Comparison of ENCODE assay signal across 8 mouse cellular contexts in the genomic region with DNA sequence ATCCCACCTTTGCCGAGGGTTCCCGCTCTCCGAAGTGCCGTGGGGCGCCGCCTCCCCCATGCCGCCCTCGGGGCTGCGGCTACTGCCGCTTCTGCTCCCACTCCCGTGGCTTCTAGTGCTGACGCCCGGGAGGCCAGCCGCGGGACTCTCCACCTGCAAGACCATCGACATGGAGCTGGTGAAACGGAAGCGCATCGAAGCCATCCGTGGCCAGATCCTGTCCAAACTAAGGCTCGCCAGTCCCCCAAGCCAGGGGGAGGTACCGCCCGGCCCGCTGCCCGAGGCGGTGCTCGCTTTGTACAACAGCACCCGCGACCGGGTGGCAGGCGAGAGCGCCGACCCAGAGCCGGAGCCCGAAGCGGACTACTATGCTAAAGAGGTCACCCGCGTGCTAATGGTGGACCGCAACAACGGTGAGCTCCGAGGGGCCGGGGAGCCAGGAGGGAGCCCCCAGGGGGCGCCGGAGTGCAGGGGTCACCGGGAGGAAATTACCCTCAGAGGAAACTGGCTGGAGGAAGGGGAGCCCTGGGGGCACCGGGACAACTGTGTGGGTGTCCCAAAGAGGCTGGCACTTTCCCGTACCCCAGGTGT. TPM values are rescaled to one million over a fixed set of nuclear protein-coding genes. Genes with fewer than 3 reads are reported as not detected.
A peak's percentile ranks its signal among the peaks of the same experiment; 100 is the strongest.
DNase-seq lines count a peak whose midpoint lies in the region; ATAC-seq lines count a peak whose summit lies in the region.

No protein-coding gene starts in this region.

- H3K27ac ChIP-seq in forebrain, embryonic 13.5 days: no peak overlapping the region
- H3K27ac ChIP-seq in hindbrain, embryonic 16.5 days (ENCODE audit: low read depth, low read length): peak overlapping the region; percentile 17; the same call in 1 of the 2 replicates
- H3K27ac ChIP-seq in liver, embryonic 16.5 days (ENCODE audit: low read length): peak overlapping the region; percentile 96
- 0 out of 2 replicates have a peak overlapping the region, but pooled peaks have one; percentile 18 for H3K27ac ChIP-seq in neural tube, embryonic 15.5 days (replicated peaks)

- H3K4me3 ChIP-seq in forebrain, embryonic 13.5 days: peak overlapping the region; percentile 45
- peak overlapping the region; percentile 49 for H3K4me3 ChIP-seq in hindbrain, embryonic 16.5 days (ENCODE audit: low read length)
- peak overlapping the region; percentile 89 for H3K4me3 ChIP-seq in liver, embryonic 16.5 days (ENCODE audit: low read depth, low read length)
- peak overlapping the region; percentile 45 for H3K4me3 ChIP-seq in neural tube, embryonic 15.5 days (replicated peaks)

- WGBS in forebrain, embryonic 13.5 days: under 1% methylated on average over 47 of the region's 47 CpGs
- WGBS in hindbrain, embryonic 16.5 days: under 1% methylated on average over 47 of the region's 47 CpGs
- WGBS in liver, embryonic 16.5 days (ENCODE audit: insufficient replicate concordance): under 1% methylated on average over 47 of the region's 47 CpGs
- under 1% methylated on average over 47 of the region's 47 CpGs for WGBS in neural tube, embryonic 15.5 days

- peaks cover 35% of the 10 kb centered on the region for H3K4me1 ChIP-seq in forebrain, embryonic 13.5 days
- H3K4me1 ChIP-seq in hindbrain, embryonic 16.5 days (ENCODE audit: control insufficient read depth, insufficient read depth, low read depth, low read length): peaks cover 28% of the 10 kb centered on the region
- H3K4me1 ChIP-seq in liver, embryonic 16.5 days (ENCODE audit: control insufficient read depth, low read depth, low read length): peaks cover 73% of the 10 kb centered on the region
- H3K4me1 ChIP-seq in neural tube, embryonic 15.5 days: peaks cover 37% of the 10 kb centered on the region

- peaks cover 14% of the 10 kb centered on the region; the same call in 1 of the 2 replicates for H3K36me3 ChIP-seq in forebrain, embryonic 13.5 days (ENCODE audit: poor library complexity, severe bottlenecking)
- H3K36me3 ChIP-seq in hindbrain, embryonic 16.5 days (ENCODE audit: control insufficient read depth, insufficient read depth, low read length): peaks cover 2% of the 10 kb centered on the region; the same call in 1 of the 2 replicates
- H3K36me3 ChIP-seq in liver, embryonic 16.5 days (ENCODE audit: control insufficient read depth, insufficient read depth): peaks cover 4% of the 10 kb centered on the region; the same call in 1 of the 2 replicates
- H3K36me3 ChIP-seq in neural tube, embryonic 15.5 days: no peaks in the 10 kb centered on the region

- H3K9ac ChIP-seq in forebrain, embryonic 13.5 days: peak overlapping the region; percentile 58
- peak overlapping the region; percentile 57 for H3K9ac ChIP-seq in hindbrain, embryonic 16.5 days (ENCODE audit: low read depth, low read length)
- peak overlapping the region; percentile 92 for H3K9ac ChIP-seq in liver, embryonic 16.5 days (ENCODE audit: low read depth, low read length)
- peak overlapping the region; percentile 44 for H3K9ac ChIP-seq in neural tube, embryonic 15.5 days (replicated peaks)

- no peak for ATAC-seq in forebrain, embryonic 13.5 days
- no peak for ATAC-seq in hindbrain, embryonic 16.5 days
- ATAC-seq in liver, embryonic 16.5 days (ENCODE audit: low read depth): no peak
- ATAC-seq in neural tube, embryonic 15.5 days (ENCODE audit: low FRiP score): no peak
- no peak for ATAC-seq in inflammation-experienced regulatory T-cells, adult 6 months

- H3K9me3 ChIP-seq in forebrain, embryonic 13.5 days (replicated peaks): no peaks in the 10 kb centered on the region
- H3K9me3 ChIP-seq in hindbrain, embryonic 16.5 days (ENCODE audit: control insufficient read depth, low read length): peaks cover 3% of the 10 kb centered on the region; the same call in 1 of the 2 replicates
- no peaks in the 10 kb centered on the region for H3K9me3 ChIP-seq in liver, embryonic 16.5 days (replicated peaks; ENCODE audit: control insufficient read depth, low read length)
- no peaks in the 10 kb centered on the region for H3K9me3 ChIP-seq in neural tube, embryonic 15.5 days (replicated peaks)

- DNase-seq in B cell, adult 2 months: peak; percentile 72 to 73
- DNase-seq in T-cell, adult 2 months (ENCODE audit: low spot score): peak; percentile 42
- DNase-seq in layer of hippocampus, adult 18-20 months (ENCODE audit: low spot score in 2 of 2): no peak

- peaks cover 77% of the 10 kb centered on the region for H3K27me3 ChIP-seq in forebrain, embryonic 13.5 days
- H3K27me3 ChIP-seq in hindbrain, embryonic 16.5 days (replicated peaks; ENCODE audit: control insufficient read depth, insufficient read depth, low read length): peaks cover 48% of the 10 kb centered on the region
- no peaks in the 10 kb centered on the region for H3K27me3 ChIP-seq in liver, embryonic 16.5 days (ENCODE audit: control insufficient read depth, insufficient read depth, low read depth, low read length)
- peaks cover 63% of the 10 kb centered on the region for H3K27me3 ChIP-seq in neural tube, embryonic 15.5 days (replicated peaks)

- peak overlapping the region; percentile 66 for H3K4me2 ChIP-seq in forebrain, embryonic 13.5 days
- H3K4me2 ChIP-seq in hindbrain, embryonic 16.5 days (ENCODE audit: low read length): peak overlapping the region; percentile 66
- H3K4me2 ChIP-seq in liver, embryonic 16.5 days (ENCODE audit: low read depth, low read length): peak overlapping the region; percentile 100
- H3K4me2 ChIP-seq in neural tube, embryonic 15.5 days: peak overlapping the region; percentile 84

RNA-seq across cellular contexts. Expression of gene Tgfb1, which starts 1.1 kb away (rescaled TPM):
- 0.34 and 0.52 TPM in 2 replicates for polyA plus RNA-seq in forebrain, embryonic 13.5 days (2015; fragmentation: Nextera tagmentation; extraction: Ambion mirVana)
- 0.63 and 1.2 TPM in 2 replicates for polyA plus RNA-seq in hindbrain, embryonic 16.5 days (2015; fragmentation: Nextera tagmentation; extraction: Ambion mirVana)
- polyA plus RNA-seq in liver, embryonic 16.5 days (2015; fragmentation: Nextera tagmentation; extraction: Ambion mirVana): 3.1 and 4.1 TPM in 2 replicates
- polyA plus RNA-seq in neural tube, embryonic 15.5 days (2015; fragmentation: Nextera tagmentation; extraction: Ambion mirVana): 0.88 and 1.8 TPM in 2 replicates
- 1 to 10 TPM; 4.6 to 6.7 (median 5.4) TPM for polyA plus RNA-seq in inflammation-experienced regulatory T-cells, adult 6 months (2017; shearing (Covaris generic))
- 1 to 10 TPM; 6.5 to 7.7 TPM for total RNA-seq in layer of hippocampus, adult 18-20 months (2021)

RNA-seq across cellular contexts. Expression of gene B9d2, which starts 7.3 kb away (rescaled TPM):
- 40.2 and 48.4 TPM in 2 replicates for polyA plus RNA-seq in forebrain, embryonic 13.5 days (2015; fragmentation: Nextera tagmentation; extraction: Ambion mirVana)
- 48.4 and 49.8 TPM in 2 replicates for polyA plus RNA-seq in hindbrain, embryonic 16.5 days (2015; fragmentation: Nextera tagmentation; extraction: Ambion mirVana)
- polyA plus RNA-seq in liver, embryonic 16.5 days (2015; fragmentation: Nextera tagmentation; extraction: Ambion mirVana): 20.1 and 21.0 TPM in 2 replicates
- 42.9 and 46.9 TPM in 2 replicates for polyA plus RNA-seq in neural tube, embryonic 15.5 days (2015; fragmentation: Nextera tagmentation; extraction: Ambion mirVana)
- 10 to 100 TPM; 55.9 to 76.1 (median 57.2) TPM for polyA plus RNA-seq in inflammation-experienced regulatory T-cells, adult 6 months (2017; shearing (Covaris generic))
- total RNA-seq in layer of hippocampus, adult 18-20 months (2021): 10 to 100 TPM; 22.2 to 26.3 TPM

RNA-seq across cellular contexts. Expression of gene Tmem91, which starts 12.9 kb away (rescaled TPM):
- polyA plus RNA-seq in forebrain, embryonic 13.5 days (2015; fragmentation: Nextera tagmentation; extraction: Ambion mirVana): 5.2 and 7.5 TPM in 2 replicates
- polyA plus RNA-seq in hindbrain, embryonic 16.5 days (2015; fragmentation: Nextera tagmentation; extraction: Ambion mirVana): 101 and 129 TPM in 2 replicates
- polyA plus RNA-seq in liver, embryonic 16.5 days (2015; fragmentation: Nextera tagmentation; extraction: Ambion mirVana): 0.78 and 1.3 TPM in 2 replicates
- polyA plus RNA-seq in neural tube, embryonic 15.5 days (2015; fragmentation: Nextera tagmentation; extraction: Ambion mirVana): 73.9 and 97.4 TPM in 2 replicates
- polyA plus RNA-seq in inflammation-experienced regulatory T-cells, adult 6 months (2017; shearing (Covaris generic)): 10 to 100 TPM in 2 of 3 experiments, 1 to 10 TPM in 1; 8.2 to 23.6 (median 14.4) TPM
- total RNA-seq in layer of hippocampus, adult 18-20 months (2021): 10 to 100 TPM in 1 of 2 experiments, 1 to 10 TPM in 1; 8.4 to 10.9 TPM

RNA-seq across cellular contexts. Expression of gene Exosc5, which starts 28.9 kb away (rescaled TPM):
- 54.0 and 55.2 TPM in 2 replicates for polyA plus RNA-seq in forebrain, embryonic 13.5 days (2015; fragmentation: Nextera tagmentation; extraction: Ambion mirVana)
- polyA plus RNA-seq in hindbrain, embryonic 16.5 days (2015; fragmentation: Nextera tagmentation; extraction: Ambion mirVana): 39.5 and 42.9 TPM in 2 replicates
- polyA plus RNA-seq in liver, embryonic 16.5 days (2015; fragmentation: Nextera tagmentation; extraction: Ambion mirVana): 39.1 and 40.7 TPM in 2 replicates
- polyA plus RNA-seq in neural tube, embryonic 15.5 days (2015; fragmentation: Nextera tagmentation; extraction: Ambion mirVana): 36.8 and 55.4 TPM in 2 replicates
- polyA plus RNA-seq in inflammation-experienced regulatory T-cells, adult 6 months (2017; shearing (Covaris generic)): 100 to 1,000 TPM in 2 of 3 experiments, 10 to 100 TPM in 1; 65.5 to 124 (median 103) TPM
- 10 to 100 TPM; 25.8 to 30.4 TPM for total RNA-seq in layer of hippocampus, adult 18-20 months (2021)

RNA-seq across cellular contexts. Expression of gene Bckdha, which starts 29.1 kb away (rescaled TPM):
- polyA plus RNA-seq in forebrain, embryonic 13.5 days (2015; fragmentation: Nextera tagmentation; extraction: Ambion mirVana): 48.1 and 49.0 TPM in 2 replicates
- polyA plus RNA-seq in hindbrain, embryonic 16.5 days (2015; fragmentation: Nextera tagmentation; extraction: Ambion mirVana): 46.8 and 51.8 TPM in 2 replicates
- polyA plus RNA-seq in liver, embryonic 16.5 days (2015; fragmentation: Nextera tagmentation; extraction: Ambion mirVana): 36.7 and 43.1 TPM in 2 replicates
- 39.6 and 49.5 TPM in 2 replicates for polyA plus RNA-seq in neural tube, embryonic 15.5 days (2015; fragmentation: Nextera tagmentation; extraction: Ambion mirVana)
- polyA plus RNA-seq in inflammation-experienced regulatory T-cells, adult 6 months (2017; shearing (Covaris generic)): 10 to 100 TPM; 10.5 to 16.7 (median 15.5) TPM
- total RNA-seq in layer of hippocampus, adult 18-20 months (2021): 10 to 100 TPM; 37.0 to 41.2 TPM

Comparison
In these comparisons a context has a peak if more than half of its experiments do, and no peak if none do; other contexts are left out.
1. DNase-seq: peak in B cell, adult 2 months (2 of 2) and T-cell, adult 2 months (single experiment); none in layer of hippocampus, adult 18-20 months (0 of 2).
2. Peak in every context shown above with its lines, with median percentiles within 50 percentile points of each other: H3K4me2 ChIP-seq, H3K4me3 ChIP-seq and H3K9ac ChIP-seq.